Mouse (Mus musculus) forebrain, postnatal 0 days (tissue): ENCODE measurements at regions not wholly inside any gene's neighbourhood (a gene's known extent, or its start where the extent isn't known, plus 50 kb on each side); places are given as distances from the start of the nearest gene placed in this dataset.
A peak's percentile ranks its signal among the peaks of the same experiment; 100 is the strongest.

Experiments used
- ATAC-seq: fragments of 200-750 bp; cut with Nextera tagmentation; 2 replicates; pipeline ENCODE4 v1.8.0; 2017; ENCODE audit warnings: mild to moderate bottlenecking, moderate library complexity
- DNase-seq: peaks from one replicate; pipeline ENCODE4 v3.0.0-alpha.2; 2015
- H3K27ac ChIP-seq: fragments of 300-500 bp; sonication (generic); 2 replicates; pipeline ENCODE4 v1.5.1; 2014; ENCODE audit warnings: low read depth, mild to moderate bottlenecking, antibody characterized with exemption, low read length, moderate library complexity, mixed read lengths
- H3K27me3 ChIP-seq: fragments of 300-500 bp; sonication (generic); 2 replicates; pipeline ENCODE4 v1.6.1; 2014; ENCODE audit warnings: mild to moderate bottlenecking, low read length, mixed read lengths; ENCODE audit not compliant: insufficient read depth
- H3K36me3 ChIP-seq: fragments of 300-500 bp; sonication (generic); 2 replicates; pipeline ENCODE4 v1.6.1; 2014; ENCODE audit warnings: mild to moderate bottlenecking, moderate library complexity; ENCODE audit not compliant: insufficient read depth
- H3K4me1 ChIP-seq: fragments of 300-500 bp; sonication (generic); 2 replicates; pipeline ENCODE4 v1.6.1; 2014; ENCODE audit warnings: antibody characterized with exemption; ENCODE audit not compliant: insufficient read depth
- H3K4me2 ChIP-seq: fragments of 300-500 bp; sonication (generic); 2 replicates; pipeline ENCODE4 v1.6.1; 2014; ENCODE audit warnings: low read depth, mild to moderate bottlenecking, moderate library complexity
- H3K4me3 ChIP-seq: fragments of 300-500 bp; sonication (generic); 2 replicates; pipeline ENCODE4 v1.5.1; 2014; ENCODE audit warnings: low read depth, low read length, mixed read lengths
- H3K9ac ChIP-seq: fragments of 300-500 bp; sonication (generic); 2 replicates; pipeline ENCODE4 v1.6.1; 2014; ENCODE audit warnings: mild to moderate bottlenecking
- H3K9me3 ChIP-seq: fragments of 300-500 bp; sonication (generic); 2 replicates; pipeline ENCODE4 v1.6.1; 2016; ENCODE audit warnings: low read length
- CTCF ChIP-seq: sonication (generic); IDR thresholded peaks from 2 replicates; pipeline ENCODE4 v1.5.1; 2016; ENCODE audit warnings: antibody characterized with exemption, control low read depth, low read depth
- WGBS: fragments of 180-500 bp; shearing (Covaris S2); extraction: QIAGEN DNeasy Blood & Tissue Kit; methylation state at CpG from one replicate; pipeline ENCODE4 v1.1.7; 2014; 5-methylcytosine and 5-hydroxymethylcytosine counted together

GRCm38 (mm10) chr12:13164791-13165190, 84.2 kb downstream of the Ddx1 start:
- Histone ChIP-seq H3K27ac (no peak overlapping the region), H3K4me2 (no peak overlapping the region), H3K4me1 (peaks cover 7% of the 10 kb centered on the region), H3K4me3 (no peak overlapping the region), H3K9me3 (no peaks in the 10 kb centered on the region), H3K27me3 (no peaks in the 10 kb centered on the region), H3K9ac (no peak overlapping the region), H3K36me3 (no peaks in the 10 kb centered on the region)
- no peak for TF ChIP-seq CTCF
- no peak for ATAC-seq
- 20% methylated on average over 2 of the region's 2 CpGs for WGBS
- no peak for DNase-seq

DNA sequence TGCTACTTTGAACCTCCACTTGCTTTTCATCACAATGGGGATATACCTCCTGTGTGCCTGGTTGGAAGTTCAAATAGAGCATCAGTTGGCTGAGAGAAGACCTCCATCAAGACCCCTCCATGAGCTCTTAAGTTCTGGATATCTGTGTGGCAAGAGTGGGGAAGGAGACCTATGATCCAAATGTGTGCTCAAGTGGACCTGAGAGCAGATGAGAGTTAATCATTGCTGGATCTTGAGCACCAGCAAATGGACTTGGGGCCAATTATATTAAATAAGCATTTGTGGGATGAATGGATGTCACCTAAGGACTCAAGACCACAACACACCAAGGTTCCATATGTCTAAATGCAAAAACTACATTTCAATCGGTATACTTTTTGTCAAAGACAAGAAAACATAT, 88.0 kb downstream of the Ddx1 start:
- ATAC-seq (no peak), DNase-seq (no peak)
- Histone ChIP-seq H3K9me3 (no peaks in the 10 kb centered on the region), H3K27ac (no peak overlapping the region), H3K36me3 (no peaks in the 10 kb centered on the region), H3K4me1 (peaks cover 13% of the 10 kb centered on the region), H3K4me3 (no peak overlapping the region), H3K4me2 (no peak overlapping the region), H3K27me3 (no peaks in the 10 kb centered on the region), H3K9ac (no peak overlapping the region)
- 89% methylated on average over 1 of the region's 1 CpGs for WGBS
- TF ChIP-seq CTCF: no peak

- no peak overlapping the region for H3K4me3 ChIP-seq
- H3K36me3 ChIP-seq: no peaks in the 10 kb centered on the region
- DNase-seq (peak; percentile 82), ATAC-seq (peak; percentile 97)
- no peaks in the 10 kb centered on the region for H3K9me3 ChIP-seq
- H3K27ac ChIP-seq: peak overlapping the region; percentile 64
- no peak overlapping the region for H3K4me2 ChIP-seq
- no peaks in the 10 kb centered on the region for H3K27me3 ChIP-seq
- H3K4me1 ChIP-seq: peaks cover 13% of the 10 kb centered on the region
- TF ChIP-seq CTCF: no peak
- no peak overlapping the region for H3K9ac ChIP-seq
Measured at GRCm38 (mm10) chr12:13159346-13160055, 89.5 kb downstream of the Ddx1 start.

DNA sequence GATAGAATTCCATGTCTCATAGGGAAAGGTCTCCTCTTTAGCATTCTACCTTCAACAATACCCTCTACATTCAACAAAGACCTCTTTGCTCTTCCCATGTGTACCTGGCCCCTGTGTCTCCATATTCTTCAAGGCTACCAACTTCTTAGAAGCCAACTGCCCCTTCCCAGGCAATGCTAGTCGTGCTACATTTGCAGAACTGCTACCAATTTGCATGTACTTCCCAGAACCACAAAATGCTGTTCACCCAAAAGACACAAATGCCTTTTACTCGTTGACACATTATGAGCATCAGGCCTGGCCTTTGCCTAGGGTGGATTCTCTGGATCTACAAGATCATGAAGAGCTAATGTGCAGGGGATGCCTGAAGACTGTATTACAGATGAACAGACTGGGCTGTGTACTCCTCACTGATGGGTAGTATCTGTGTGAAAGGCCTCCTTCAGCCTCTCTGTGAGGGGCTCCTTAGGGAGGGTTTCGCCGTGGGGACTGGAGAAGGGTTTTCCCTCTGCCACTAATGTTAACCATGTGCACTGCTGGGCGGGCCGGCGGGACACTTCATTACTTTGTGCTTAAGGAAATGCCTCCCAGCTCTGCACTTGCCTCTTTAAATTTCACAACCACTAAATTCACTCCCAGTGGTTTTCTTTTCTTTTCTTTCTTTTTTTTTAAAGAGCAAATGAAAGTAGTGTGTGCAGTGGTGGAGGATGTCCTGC, 91.2 kb downstream of the Ddx1 start:
- ATAC-seq (no peak), DNase-seq (no peak)
- Histone ChIP-seq H3K27me3 (no peaks in the 10 kb centered on the region), H3K36me3 (no peaks in the 10 kb centered on the region), H3K4me3 (no peak overlapping the region), H3K9me3 (no peaks in the 10 kb centered on the region), H3K4me1 (peaks cover 13% of the 10 kb centered on the region), H3K27ac (no peak overlapping the region), H3K9ac (no peak overlapping the region), H3K4me2 (no peak overlapping the region)
- WGBS: 85% methylated on average over 7 of the region's 7 CpGs
- TF ChIP-seq CTCF: no peak

GRCm38 (mm10) chr12:13157089-13157488, 91.9 kb downstream of the Ddx1 start:
- no peak for TF ChIP-seq CTCF
- no peak overlapping the region for H3K9ac ChIP-seq
- DNase-seq (no peak), ATAC-seq (no peak)
- H3K4me1 ChIP-seq: peaks cover 13% of the 10 kb centered on the region
- H3K36me3 ChIP-seq: no peaks in the 10 kb centered on the region
- no peak overlapping the region for H3K27ac ChIP-seq
- 86% methylated on average over 10 of the region's 10 CpGs for WGBS
- H3K4me2 ChIP-seq: no peak overlapping the region
- H3K9me3 ChIP-seq: no peaks in the 10 kb centered on the region
- H3K4me3 ChIP-seq: no peak overlapping the region
- no peaks in the 10 kb centered on the region for H3K27me3 ChIP-seq

- ATAC-seq: no peak
- 85% methylated on average over 4 of the region's 4 CpGs for WGBS
- TF ChIP-seq CTCF: no peak
Measured at GRCm38 (mm10) chr12:13150751-13151150, 98.3 kb downstream of the Ddx1 start.

GRCm38 (mm10) chr12:13147251-13147650, 101.8 kb downstream of the Ddx1 start:
- no peak overlapping the region for H3K4me3 ChIP-seq
- 88% methylated on average over 4 of the region's 4 CpGs for WGBS
- H3K4me1 ChIP-seq: peaks cover 6% of the 10 kb centered on the region; the same call in 1 of the 2 replicates
- H3K9me3 ChIP-seq: no peaks in the 10 kb centered on the region
- DNase-seq (no peak), ATAC-seq (no peak)
- H3K4me2 ChIP-seq: no peak overlapping the region
- TF ChIP-seq CTCF: no peak
- H3K27ac ChIP-seq: no peak overlapping the region
- H3K36me3 ChIP-seq: no peaks in the 10 kb centered on the region
- H3K9ac ChIP-seq: no peak overlapping the region
- no peaks in the 10 kb centered on the region for H3K27me3 ChIP-seq

More at GRCm38 (mm10) chr12:13150751-13151150, 98.3 kb downstream of the Ddx1 start:
- DNase-seq: no peak
- no peak overlapping the region for H3K27ac ChIP-seq
- H3K4me3 ChIP-seq: no peak overlapping the region
- no peaks in the 10 kb centered on the region for H3K27me3 ChIP-seq
- H3K9me3 ChIP-seq: no peaks in the 10 kb centered on the region
- no peaks in the 10 kb centered on the region for H3K36me3 ChIP-seq
- no peaks in the 10 kb centered on the region; the same call in 1 of the 2 replicates for H3K4me1 ChIP-seq
- no peak overlapping the region for H3K9ac ChIP-seq
- no peak overlapping the region for H3K4me2 ChIP-seq
